Mouse (Mus musculus) heart, embryonic 12.5 days (tissue): ENCODE measurements around the gene Slc2a13. TPM values are rescaled to one million over a fixed set of nuclear protein-coding genes. Genes with fewer than 3 reads are reported as not detected.

ENCODE experiments used
- polyA plus RNA-seq: library from polyadenylated mRNA; unstranded; fragments of >200 nt; fragmentation: Nextera tagmentation; extraction: Ambion mirVana; gene quantifications from 2 replicates; pipeline ENCODE4 v1.2.1, GENCODE M21; 2016

Gene Slc2a13
- polyA plus RNA-seq, 1 experiment from 2014 or later = 2.2 TPM

Other genes starting within 250 kb of the Slc2a13 start
- 6.5 and 8.3 TPM in 2 replicates for gene Lrrk2, start 99.9 kb upstream of the Slc2a13 start, polyA plus RNA-seq